Comparison of ENCODE assay signal across 9 mouse cellular contexts in genomic region chr11:88045878-88046277, GRCm38 (mm10). TPM values are rescaled to one million over a fixed set of nuclear protein-coding genes. Genes with fewer than 3 reads are reported as not detected.
DNase-seq lines count a peak whose midpoint lies in the region; ATAC-seq and TF ChIP-seq lines count a peak whose summit lies in the region.
"Had no signal": no experiment of that assay in that cellular context is flagged by ENCODE, and none has a peak within 500 bp of the region (broad histone marks: within the 10 kb centered on the region; RNA-seq: fewer than 3 reads in every experiment).

No protein-coding gene starts in this region.

- no peak overlapping the region for H3K4me3 ChIP-seq in neural tube, embryonic 12.5 days
- peak overlapping the region; percentile 100 for H3K4me3 ChIP-seq in limb, embryonic 10.5 days
- 0 out of 2 replicates have a peak overlapping the region, but pooled peaks have one; percentile 99 for H3K4me3 ChIP-seq in neural tube, embryonic 13.5 days
- H3K4me3 ChIP-seq in cerebellum, adult 2 months (replicated peaks; ENCODE audit: insufficient read depth, low read depth, low read length), result no peak overlapping the region

- H3K9me3 ChIP-seq in neural tube, embryonic 12.5 days, result no peaks in the 10 kb centered on the region
- no peaks in the 10 kb centered on the region for H3K9me3 ChIP-seq in limb, embryonic 10.5 days (replicated peaks)
- H3K9me3 ChIP-seq in neural tube, embryonic 13.5 days, result no peaks in the 10 kb centered on the region

- H3K4me1 ChIP-seq in neural tube, embryonic 12.5 days, result peaks cover 22% of the 10 kb centered on the region
- peaks cover 26% of the 10 kb centered on the region for H3K4me1 ChIP-seq in limb, embryonic 10.5 days
- H3K4me1 ChIP-seq in neural tube, embryonic 13.5 days (replicated peaks), result peaks cover 33% of the 10 kb centered on the region
- H3K4me1 ChIP-seq in cerebellum, adult 2 months (ENCODE audit: control insufficient read depth, insufficient read depth, low read length), result peaks cover 3% of the 10 kb centered on the region; the same call in 1 of the 2 replicates

- TF ChIP-seq POLR2A in cerebellum, adult 2 months (IDR thresholded peaks at IDR 0.05; ENCODE audit: borderline replicate concordance, insufficient read depth, low read length), result no peak

- peak overlapping the region; percentile 83 for H3K4me2 ChIP-seq in neural tube, embryonic 12.5 days (replicated peaks)
- H3K4me2 ChIP-seq in neural tube, embryonic 13.5 days, result peak overlapping the region; percentile 70

- 90% methylated on average over 4 of the region's 4 CpGs for WGBS in neural tube, embryonic 12.5 days
- 91% methylated on average over 4 of the region's 4 CpGs for WGBS in limb, embryonic 10.5 days
- WGBS in neural tube, embryonic 13.5 days, result 88% methylated on average over 4 of the region's 4 CpGs
- WGBS in cerebellum, adult 2 months, result 78% methylated on average over 4 of the region's 4 CpGs

- peak overlapping the region; percentile 96; the same call in 1 of the 2 replicates for H3K9ac ChIP-seq in neural tube, embryonic 12.5 days
- peak overlapping the region; percentile 100; the same call in 1 of the 2 replicates for H3K9ac ChIP-seq in neural tube, embryonic 13.5 days

- peaks cover 15% of the 10 kb centered on the region for H3K36me3 ChIP-seq in neural tube, embryonic 12.5 days
- peaks cover 42% of the 10 kb centered on the region for H3K36me3 ChIP-seq in limb, embryonic 10.5 days
- H3K36me3 ChIP-seq in neural tube, embryonic 13.5 days, result peaks cover 17% of the 10 kb centered on the region

- no peak for ATAC-seq in neural tube, embryonic 12.5 days (ENCODE audit: low FRiP score, low read depth)
- no peak for ATAC-seq in neural tube, embryonic 13.5 days (ENCODE audit: low read depth)
- no peak for ATAC-seq in monocyte, adult 5-6 weeks (replicated peaks; ENCODE audit: insufficient number of reproducible peaks, low FRiP score, low TSS enrichment, poor library complexity, severe bottlenecking)

- no peak overlapping the region for H3K27ac ChIP-seq in neural tube, embryonic 12.5 days
- no peak overlapping the region for H3K27ac ChIP-seq in limb, embryonic 10.5 days
- H3K27ac ChIP-seq in neural tube, embryonic 13.5 days (replicated peaks), result no peak overlapping the region
- H3K27ac ChIP-seq in cerebellum, adult 2 months (ENCODE audit: insufficient read depth, low read length), result no peak overlapping the region

- no peaks in the 10 kb centered on the region for H3K27me3 ChIP-seq in neural tube, embryonic 12.5 days (replicated peaks)
- no peaks in the 10 kb centered on the region for H3K27me3 ChIP-seq in limb, embryonic 10.5 days (ENCODE audit: low read depth, poor library complexity, severe bottlenecking)
- H3K27me3 ChIP-seq in neural tube, embryonic 13.5 days, result no peaks in the 10 kb centered on the region
- no peaks in the 10 kb centered on the region for H3K27me3 ChIP-seq in cerebellum, adult 2 months (ENCODE audit: control insufficient read depth, insufficient read depth, low read length)

- TF ChIP-seq CTCF in cerebellum, adult 2 months (IDR thresholded peaks at IDR 0.05; ENCODE audit: borderline replicate concordance, insufficient read depth, low read depth, low read length), result no peak

- DNase-seq in neural tube, embryonic 10.5 days (ENCODE audit: extremely low spot score, low spot score), result no peak
- DNase-seq in c-Kit-positive CD71-positive TER-119-positive erythroid progenitor cells, embryonic 14.5 days (ENCODE audit: low spot score), result peak; percentile 69
- no peak for DNase-seq in limb, embryonic 10.5 days (ENCODE audit: low spot score)
- DNase-seq in cerebellum, adult 2 months, result no peak
- no peak for DNase-seq in embryo, embryonic 10.5 days (ENCODE audit: low spot score)
- DNase-seq: kidney, adult 8-10 months had no signal

RNA-seq across cellular contexts. Expression of gene Srsf1, which starts 1.3 kb away (rescaled TPM):
- polyA plus RNA-seq in neural tube, embryonic 12.5 days (2016; fragmentation: Nextera tagmentation; extraction: Ambion mirVana), result 446 and 488 TPM in 2 replicates
- 365 and 415 TPM in 2 replicates for polyA plus RNA-seq in limb, embryonic 10.5 days (2016; fragmentation: Nextera tagmentation; extraction: Ambion mirVana)
- polyA plus RNA-seq in neural tube, embryonic 13.5 days (2015; fragmentation: Nextera tagmentation; extraction: Ambion mirVana), result 281 and 354 TPM in 2 replicates
- total RNA-seq in monocyte, adult 5-6 weeks (2017), result 220 to 406 TPM (median 277 TPM) in 3 replicates
- polyA plus RNA-seq in cerebellum, adult 2 months (2012; rRNA removed), result 350 and 367 TPM in 2 replicates

RNA-seq across cellular contexts. Expression of gene Vezf1, which starts 22.2 kb away (rescaled TPM):
- polyA plus RNA-seq in neural tube, embryonic 12.5 days (2016; fragmentation: Nextera tagmentation; extraction: Ambion mirVana), result 73.9 and 84.7 TPM in 2 replicates
- 54.6 and 59.2 TPM in 2 replicates for polyA plus RNA-seq in limb, embryonic 10.5 days (2016; fragmentation: Nextera tagmentation; extraction: Ambion mirVana)
- 53.9 and 62.8 TPM in 2 replicates for polyA plus RNA-seq in neural tube, embryonic 13.5 days (2015; fragmentation: Nextera tagmentation; extraction: Ambion mirVana)
- 45.9 to 57.0 TPM (median 46.6 TPM) in 3 replicates for total RNA-seq in monocyte, adult 5-6 weeks (2017)
- polyA plus RNA-seq in cerebellum, adult 2 months (2012; rRNA removed), result 29.6 and 30.2 TPM in 2 replicates

RNA-seq across cellular contexts. Expression of gene Cuedc1, which starts 52.0 kb away (rescaled TPM):
- polyA plus RNA-seq in neural tube, embryonic 12.5 days (2016; fragmentation: Nextera tagmentation; extraction: Ambion mirVana), result 50.2 and 50.7 TPM in 2 replicates
- 15.0 and 22.6 TPM in 2 replicates for polyA plus RNA-seq in limb, embryonic 10.5 days (2016; fragmentation: Nextera tagmentation; extraction: Ambion mirVana)
- polyA plus RNA-seq in neural tube, embryonic 13.5 days (2015; fragmentation: Nextera tagmentation; extraction: Ambion mirVana), result 51.3 and 59.1 TPM in 2 replicates
- total RNA-seq in monocyte, adult 5-6 weeks (2017), result 5.8 to 24.0 TPM (median 11.9 TPM) in 3 replicates
- polyA plus RNA-seq in cerebellum, adult 2 months (2012; rRNA removed), result 41.6 and 42.0 TPM in 2 replicates

RNA-seq across cellular contexts. Expression of gene Dynll2, which starts 58.5 kb away (rescaled TPM):
- polyA plus RNA-seq in neural tube, embryonic 12.5 days (2016; fragmentation: Nextera tagmentation; extraction: Ambion mirVana), result 46.3 and 59.8 TPM in 2 replicates
- 22.9 and 25.0 TPM in 2 replicates for polyA plus RNA-seq in limb, embryonic 10.5 days (2016; fragmentation: Nextera tagmentation; extraction: Ambion mirVana)
- 49.1 and 51.2 TPM in 2 replicates for polyA plus RNA-seq in neural tube, embryonic 13.5 days (2015; fragmentation: Nextera tagmentation; extraction: Ambion mirVana)
- total RNA-seq in monocyte, adult 5-6 weeks (2017), result 10.6 to 15.0 TPM (median 12.3 TPM) in 3 replicates
- polyA plus RNA-seq in cerebellum, adult 2 months (2012; rRNA removed), result 453 and 497 TPM in 2 replicates

Comparison
In these comparisons a context has a peak if more than half of its experiments do, and no peak if none do; other contexts are left out.
1. H3K4me3 ChIP-seq: peak in limb, embryonic 10.5 days (single experiment) and neural tube, embryonic 13.5 days (single experiment); none in neural tube, embryonic 12.5 days (single experiment) and cerebellum, adult 2 months (single experiment).